Mouse (Mus musculus) layer of hippocampus, adult 8-10 months (tissue): ENCODE measurements around the gene Them4. TPM values are rescaled to one million over a fixed set of nuclear protein-coding genes. Genes with fewer than 3 reads are reported as not detected.
"Not testable (repeated sequence)": the region's sequence is repeated elsewhere in the genome, so short reads cannot be mapped to it uniquely, and the experiment has no call there.

Experiments used
- DNase-seq, 2 experiments: peaks; one replicate each; pipeline ENCODE4 v3.0.0; 2022; ENCODE audit warnings: low spot score in 2 of 2
- total RNA-seq, 4 experiments: library from RNA; stranded (reverse); gene quantifications; 2 replicates each; pipeline ENCODE4 v1.2.4; 2022

The Them4 gene
- 10 to 100 TPM; 23.8 to 30.2 (median 25.9) TPM for total RNA-seq

DNA sequence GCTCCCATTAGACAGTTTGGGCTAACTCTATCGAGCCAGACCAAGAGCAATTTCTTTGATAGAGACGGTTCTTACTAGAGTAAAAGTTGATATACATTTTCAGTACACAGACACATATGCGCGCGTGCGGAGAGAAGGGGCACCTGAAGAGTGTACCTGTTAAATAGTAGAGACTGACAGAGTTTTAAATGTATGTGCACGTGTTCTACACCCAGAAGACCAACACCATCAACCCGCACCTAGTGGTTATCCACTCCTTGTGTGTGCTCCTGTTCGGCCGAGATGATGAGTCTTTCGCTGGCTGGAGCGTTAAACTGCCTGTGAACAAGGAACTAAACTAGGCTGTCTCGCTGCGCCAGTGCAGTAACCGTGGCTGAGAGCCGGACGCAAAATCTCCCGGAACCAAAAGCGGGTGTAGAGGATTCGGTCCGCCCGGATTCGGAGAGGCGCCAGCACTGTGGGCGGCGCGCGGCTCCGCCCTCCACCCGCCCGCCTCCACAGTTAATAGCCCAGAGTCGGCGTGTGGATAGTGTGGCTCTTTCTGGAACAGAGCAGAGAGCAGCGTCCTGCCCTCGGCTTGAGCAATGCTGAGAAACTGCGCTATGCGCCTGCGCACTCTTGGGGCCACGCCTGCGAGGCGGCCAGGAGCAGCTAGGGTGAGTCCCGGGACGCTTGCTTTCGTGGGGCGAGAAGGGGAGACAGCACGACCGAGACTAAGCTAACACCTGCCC, at the start of gene Them4:
Them4 (plus strand) TSS at position 457 of the 731 bp plus-strand sequence.
- DNase-seq: peak; percentile 90 to 91

DNA sequence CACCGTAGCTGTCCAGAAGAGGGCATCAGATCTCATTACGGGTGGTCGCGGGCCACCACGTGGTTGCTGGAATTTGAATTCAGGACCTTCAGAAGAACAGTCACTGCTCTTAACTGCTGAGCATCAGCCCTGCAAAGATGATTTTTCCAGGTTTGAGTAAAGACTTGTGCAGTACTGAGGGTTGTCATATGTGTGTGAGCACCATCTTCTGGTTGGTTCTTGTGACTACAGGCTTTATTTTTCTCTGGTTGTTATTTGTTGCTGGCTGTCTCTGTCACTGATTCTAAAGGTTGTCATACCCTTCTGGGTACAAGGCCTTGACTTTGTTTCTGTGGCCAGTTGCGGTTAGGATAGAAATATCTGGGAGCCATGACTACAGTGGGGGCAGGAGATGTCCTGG, 49.3 kb upstream of the Them4 start:
- peak; percentile 3 to 9 for DNase-seq

GRCm38 (mm10) chr3:94263736-94264135, 46.2 kb upstream of the Them4 start, which contains the start of gene Gm4778:
Gm4778 (plus strand) TSS chr3:94264036.
- not testable (repeated sequence) for DNase-seq

DNA sequence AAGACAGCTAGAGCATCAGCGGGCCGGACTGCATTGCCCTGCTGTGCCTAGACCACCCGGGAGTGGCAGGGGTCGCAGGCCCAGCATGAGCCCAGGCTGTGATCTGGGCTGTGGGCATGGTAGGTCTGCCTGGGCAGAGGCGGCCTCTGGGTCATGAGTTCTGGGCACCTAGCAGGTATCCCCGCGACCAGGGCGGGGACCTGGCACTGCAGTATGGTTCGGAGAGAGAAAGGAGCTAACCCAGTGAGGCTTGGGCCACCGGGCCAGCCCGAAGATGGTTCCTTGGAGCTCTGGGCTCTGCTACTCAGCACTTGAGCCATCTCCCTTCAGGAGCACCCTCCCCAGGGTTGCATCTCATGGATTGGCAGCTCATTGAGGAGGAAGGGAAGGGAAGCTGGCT, 33.9 kb upstream of the Them4 start:
- no peak for DNase-seq

DNA sequence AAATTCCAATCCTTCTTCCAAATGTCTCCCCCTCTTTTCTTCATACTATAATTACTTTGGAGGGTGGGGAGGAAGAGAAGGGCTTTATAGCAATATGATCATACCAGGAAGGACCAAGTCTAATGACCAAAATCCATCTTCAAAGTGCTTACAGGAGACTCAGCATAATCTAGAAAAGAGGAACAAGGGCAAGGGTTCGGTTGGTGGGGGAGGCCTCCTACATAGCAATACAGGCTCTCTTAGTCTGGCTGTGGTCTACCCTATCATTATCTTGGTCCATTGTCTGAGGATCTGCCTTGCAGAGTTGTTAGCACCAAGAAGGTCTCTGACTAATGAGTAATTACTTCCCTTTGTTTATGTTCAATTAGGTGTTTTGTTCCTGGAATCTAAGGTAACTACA, 4.4 kb upstream of the Them4 start:
- DNase-seq: no peak

- no peak for DNase-seq
Measured at GRCm38 (mm10) chr3:94306975-94307374, 2.9 kb upstream of the Them4 start.

GRCm38 (mm10) chr3:94310491-94310890, 602 bp downstream of the Them4 start:
- DNase-seq: no peak

DNA sequence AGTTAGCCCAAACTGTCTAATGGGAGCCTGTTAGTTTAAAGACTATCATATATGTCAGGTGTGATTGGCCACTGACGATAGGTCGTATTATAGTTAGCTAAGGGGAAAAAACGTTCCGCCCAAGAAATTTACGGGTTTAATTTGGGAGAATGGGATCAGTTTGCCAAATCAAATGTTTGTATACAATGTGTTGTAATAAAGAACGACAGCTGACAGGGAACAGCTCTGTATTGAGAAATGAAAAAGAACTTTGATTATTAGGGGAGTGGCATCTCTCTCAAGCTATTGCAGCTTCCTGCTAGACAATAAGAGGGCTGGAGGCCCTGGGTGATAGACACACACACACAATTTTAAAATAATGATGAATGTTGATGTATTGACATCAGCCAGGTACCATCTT, 1.0 kb downstream of the Them4 start:
- DNase-seq: no peak

- no peak for DNase-seq
Measured at GRCm38 (mm10) chr3:94311376-94311775, 1.5 kb downstream of the Them4 start.

DNA sequence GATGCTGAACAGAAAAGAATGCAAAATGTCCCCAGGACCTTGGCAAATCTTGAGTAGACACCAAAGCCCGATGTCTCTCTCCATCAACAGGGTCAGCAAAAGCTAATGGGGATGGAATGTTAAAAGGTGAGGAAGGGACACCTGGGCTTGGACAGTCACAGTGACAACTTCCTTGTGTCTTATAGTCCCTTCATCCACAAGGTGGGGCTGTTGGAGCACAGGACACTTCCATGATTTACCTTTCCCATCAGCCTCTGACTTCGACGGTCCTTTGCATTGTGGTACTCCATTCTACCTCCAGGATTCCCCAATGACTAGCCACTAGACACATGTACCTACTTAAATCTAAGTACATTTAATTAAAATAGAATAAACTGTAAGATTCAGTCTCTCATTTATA, 18.8 kb downstream of the Them4 start:
- DNase-seq: no peak

DNA sequence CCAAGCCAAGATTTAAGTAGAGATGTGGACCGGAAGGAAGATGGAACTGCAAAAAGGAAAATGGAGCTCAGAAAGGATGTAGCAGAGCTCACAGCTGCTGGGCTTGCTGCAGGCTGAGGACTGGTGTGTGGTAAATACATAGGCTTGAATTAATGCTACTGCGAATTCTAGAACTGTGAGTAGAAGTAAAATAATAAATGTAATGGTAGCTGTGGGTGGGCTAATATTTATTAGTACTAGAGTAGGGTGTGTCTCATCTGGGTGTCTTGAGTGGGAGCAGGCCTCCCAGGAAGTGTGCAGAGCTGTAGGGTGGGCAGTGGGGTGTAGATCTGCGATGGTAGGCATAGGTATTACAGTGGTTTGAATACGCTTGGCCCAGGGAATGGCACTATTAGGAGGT, 24.6 kb downstream of the Them4 start:
- DNase-seq: no peak

- no peak for DNase-seq
Measured at GRCm38 (mm10) chr3:94338522-94338921, 28.6 kb downstream of the Them4 start.

GRCm38 (mm10) chr3:94341959-94342422, 32.1 kb downstream of the Them4 start, which contains the start of gene Them5:
Them5 (plus strand) TSS chr3:94342099.
- no peak for DNase-seq

GRCm38 (mm10) chr3:94342552-94342951, 32.7 kb downstream of the Them4 start:
- no peak for DNase-seq

- DNase-seq: no peak
Measured at GRCm38 (mm10) chr3:94344182-94344581, 34.3 kb downstream of the Them4 start.

DNA sequence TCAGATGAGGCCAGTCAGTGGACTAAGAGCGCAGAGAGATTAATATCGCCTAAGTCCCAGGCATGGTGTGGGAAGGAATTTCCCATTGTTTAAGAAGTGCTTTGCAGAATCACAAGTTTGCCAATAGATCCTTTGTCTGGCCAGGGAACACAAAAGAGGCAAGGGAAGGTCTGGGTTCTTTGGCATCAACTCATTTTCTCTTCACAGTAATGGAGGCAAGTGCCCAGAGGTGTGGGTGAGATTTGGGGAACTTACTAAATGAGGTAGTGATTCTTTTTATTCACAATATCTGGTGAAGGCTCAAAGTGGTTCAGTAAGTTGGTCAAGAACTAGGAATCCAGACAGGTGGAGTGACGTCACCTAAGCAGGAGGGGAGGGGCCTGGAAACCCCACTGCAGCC, 35.0 kb downstream of the Them4 start:
- DNase-seq: no peak

- no peak for DNase-seq
Measured at GRCm38 (mm10) chr3:94348146-94348545, 38.3 kb downstream of the Them4 start.

DNA sequence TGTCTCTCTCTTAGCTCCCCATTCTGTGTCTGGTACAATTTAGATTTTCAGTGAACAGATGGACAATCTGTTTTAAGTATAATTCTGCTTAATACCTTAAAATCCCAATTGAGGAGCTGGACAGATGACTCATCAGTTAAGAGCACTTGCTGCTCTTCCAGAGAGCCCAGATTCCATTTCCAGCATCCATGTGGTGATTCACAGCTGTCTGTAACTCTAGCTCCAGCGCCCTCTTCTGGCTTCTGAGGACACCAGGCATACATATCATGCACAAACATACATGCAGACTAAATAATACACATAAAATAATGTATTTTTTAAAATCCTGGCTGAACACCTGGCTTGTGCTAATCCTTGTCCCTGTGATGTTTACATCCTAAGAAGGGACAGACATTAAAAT, 50.9 kb downstream of the Them4 start:
- peak; percentile 29 to 48 for DNase-seq

GRCm38 (mm10) chr3:94362138-94362537, 52.2 kb downstream of the Them4 start, which contains the start of gene C2cd4d:
C2cd4d (plus strand) TSS chr3:94362438.
- DNase-seq: no peak

DNA sequence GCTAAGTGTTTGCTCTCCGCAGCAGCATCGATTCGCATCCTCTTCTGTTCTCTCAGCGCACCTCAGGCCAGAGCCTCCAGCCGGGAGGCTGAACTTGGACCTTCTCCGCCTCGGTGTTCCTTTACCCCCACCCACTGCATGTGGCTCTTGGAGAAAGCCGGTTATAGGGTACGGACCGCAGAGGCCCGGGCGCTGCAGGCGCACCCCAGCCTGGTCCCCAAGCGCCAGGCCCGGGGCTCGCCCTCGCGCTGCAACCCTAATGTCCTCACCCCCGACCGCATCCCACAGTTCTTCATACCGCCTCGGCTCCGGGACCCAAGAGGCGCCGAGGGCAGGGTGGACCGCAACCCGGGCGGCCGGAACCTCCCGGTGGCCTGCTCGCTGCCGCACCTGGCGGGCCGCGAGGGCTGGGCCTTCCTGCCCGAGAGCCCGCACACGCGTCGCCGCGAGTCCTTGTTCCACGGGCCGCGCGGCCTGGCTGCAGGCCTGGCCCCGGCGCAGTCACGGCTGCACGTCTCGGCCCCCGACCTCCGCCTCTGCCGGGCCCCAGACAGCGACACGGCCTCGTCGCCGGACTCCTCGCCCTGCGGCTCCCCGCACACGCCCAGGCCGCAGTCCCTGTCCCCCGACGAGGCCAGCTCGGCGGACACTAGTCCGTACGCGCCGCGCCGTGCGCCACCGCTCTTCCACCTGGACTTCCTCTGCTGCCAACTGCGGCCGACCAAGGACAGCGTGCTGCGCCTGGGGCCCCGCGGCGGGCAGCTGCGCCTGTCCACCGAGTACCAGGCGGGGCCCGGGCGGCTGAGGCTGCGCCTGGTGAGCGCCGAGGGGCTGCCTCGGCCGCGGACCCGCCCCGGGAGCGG, 53.6 kb downstream of the Them4 start:
- DNase-seq: no peak

- no peak for DNase-seq
Measured at GRCm38 (mm10) chr3:94364154-94364526, 54.3 kb downstream of the Them4 start.

DNA sequence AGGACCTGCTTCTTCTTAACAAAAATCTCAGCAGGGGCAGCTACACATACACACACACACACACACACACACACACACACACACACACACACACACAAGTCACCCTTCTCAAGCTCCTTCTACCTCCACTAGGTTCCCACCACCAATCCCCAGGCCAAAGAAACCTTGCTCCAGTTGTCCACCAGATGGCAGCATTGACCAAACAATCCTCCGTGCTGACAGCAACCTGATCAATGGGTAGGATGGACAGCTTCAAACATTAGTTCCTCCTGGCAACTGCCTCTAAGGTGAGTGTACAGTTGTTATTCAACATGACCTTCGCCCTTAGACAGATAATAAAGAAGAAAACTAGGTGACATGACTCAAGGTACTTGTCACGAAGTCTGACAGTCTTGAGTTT, 56.9 kb downstream of the Them4 start:
- peak; percentile 76 to 85 for DNase-seq
